Mouse (Mus musculus) brain, embryonic 14.5 days (tissue): ENCODE results near the gene Syne1.

Source experiments
- CTCF ChIP-seq: fragments of 200-500 bp; IDR thresholded peaks from 2 replicates; pipeline ENCODE4 v1.5.1; 2012; ENCODE audit warnings: inconsistent platforms, mild to moderate bottlenecking, moderate library complexity, borderline replicate concordance; ENCODE audit not compliant: insufficient read depth, insufficient read length; ENCODE audit errors: extremely low read depth
- POLR2A ChIP-seq: fragments of 200-500 bp; IDR thresholded peaks from 2 replicates; pipeline ENCODE4 v1.6.1; 2012; ENCODE audit warnings: mild to moderate bottlenecking, inconsistent platforms, borderline replicate concordance; ENCODE audit not compliant: poor library complexity, insufficient read depth, insufficient read length, severe bottlenecking; ENCODE audit errors: extremely low read depth

- TF ChIP-seq CTCF (no peak), POLR2A (no peak)
Observed at GRCm38 (mm10) chr10:5312437-5312836, 238.8 kb downstream of the Syne1 start.
